Mouse (Mus musculus): ENCODE measurements around the gene Pold4.

DNA sequence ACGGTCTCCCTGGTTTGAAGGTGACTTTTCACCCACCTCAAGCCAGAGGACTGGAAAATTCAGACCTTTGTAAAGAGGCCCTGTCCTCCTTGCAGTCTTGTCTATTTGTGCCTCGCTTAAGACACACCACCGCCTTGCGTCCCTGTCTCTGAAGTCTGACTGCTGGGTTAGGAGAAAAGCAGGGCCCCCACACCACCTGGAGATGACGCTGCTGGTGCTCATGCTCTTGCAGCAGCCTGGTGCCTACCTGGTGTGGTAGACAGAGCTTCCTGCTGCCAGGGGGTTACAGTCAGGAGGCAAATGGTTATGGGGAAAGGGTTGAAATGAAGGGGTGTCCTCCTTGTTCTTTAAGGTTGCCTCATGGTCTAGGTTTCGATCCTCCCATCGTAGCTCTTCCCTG, 22.5 kb downstream of the Pold4 start:
- no peak for TF ChIP-seq POLR2A (IDR thresholded peaks at IDR 0.05; ENCODE audit: control insufficient read depth, extremely low read depth, insufficient read depth, low read length, poor library complexity)
- TF ChIP-seq CTCF (IDR thresholded peaks at IDR 0.05; ENCODE audit: borderline replicate concordance, control insufficient read depth, extremely low read depth, insufficient read depth, low read length, poor library complexity), result no peak

All from thymus, adult 2 months (tissue).